Mouse (Mus musculus): ENCODE data around the gene Zmiz1.

Gene Zmiz1

GRCm38 (mm10) chr14:25588156-25588555 lies 129.2 kb downstream of the Zmiz1 start:
- DNase-seq (ENCODE audit: low read depth, low spot score) = no peak

- DNase-seq (ENCODE audit: low read depth, low spot score) = no peak
Measured at GRCm38 (mm10) chr14:25588946-25589937, 130.3 kb downstream of the Zmiz1 start.

GRCm38 (mm10) chr14:25591000-25591399 lies 132.0 kb downstream of the Zmiz1 start:
- peak; percentile 98 for DNase-seq (ENCODE audit: low read depth, low spot score)

GRCm38 (mm10) chr14:25591426-25591825 lies 132.4 kb downstream of the Zmiz1 start:
- no peak for DNase-seq (ENCODE audit: low read depth, low spot score)

- DNase-seq (ENCODE audit: low read depth, low spot score) = no peak
Measured at GRCm38 (mm10) chr14:25592522-25592921, 133.5 kb downstream of the Zmiz1 start.

- DNase-seq (ENCODE audit: low read depth, low spot score) = no peak
Measured at GRCm38 (mm10) chr14:25593876-25594275, 134.9 kb downstream of the Zmiz1 start.

- no peak for DNase-seq (ENCODE audit: low read depth, low spot score)
Measured at GRCm38 (mm10) chr14:25594611-25595010, 135.6 kb downstream of the Zmiz1 start.

GRCm38 (mm10) chr14:25598960-25599359 lies 140.0 kb downstream of the Zmiz1 start:
- no peak for DNase-seq (ENCODE audit: low read depth, low spot score)

GRCm38 (mm10) chr14:25599934-25600333 lies 140.9 kb downstream of the Zmiz1 start:
- no peak for DNase-seq (ENCODE audit: low read depth, low spot score)

- no peak for DNase-seq (ENCODE audit: low read depth, low spot score)
Measured at GRCm38 (mm10) chr14:25600358-25600757, 141.4 kb downstream of the Zmiz1 start.

GRCm38 (mm10) chr14:25600951-25601350 lies 142.0 kb downstream of the Zmiz1 start:
- no peak for DNase-seq (ENCODE audit: low read depth, low spot score)

- no peak for DNase-seq (ENCODE audit: low read depth, low spot score)
Measured at GRCm38 (mm10) chr14:25602018-25602417, 143.0 kb downstream of the Zmiz1 start.

- DNase-seq (ENCODE audit: low read depth, low spot score) = peak; percentile 94
Measured at GRCm38 (mm10) chr14:25604395-25605142, 145.6 kb downstream of the Zmiz1 start.

- peak; percentile 79 for DNase-seq (ENCODE audit: low read depth, low spot score)
Measured at GRCm38 (mm10) chr14:25606372-25607140, 147.6 kb downstream of the Zmiz1 start.

- peak; percentile 84 for DNase-seq (ENCODE audit: low read depth, low spot score)
Measured at GRCm38 (mm10) chr14:25607141-25607967, 148.4 kb downstream of the Zmiz1 start.

- peak; percentile 70 for DNase-seq (ENCODE audit: low read depth, low spot score)
Measured at GRCm38 (mm10) chr14:25607968-25608491, 149.0 kb downstream of the Zmiz1 start.

- DNase-seq (ENCODE audit: low read depth, low spot score) = peak; percentile 24
Measured at GRCm38 (mm10) chr14:25608618-25609017, 149.6 kb downstream of the Zmiz1 start.

- no peak for DNase-seq (ENCODE audit: low read depth, low spot score)
Measured at GRCm38 (mm10) chr14:25609355-25609754, 150.4 kb downstream of the Zmiz1 start.

GRCm38 (mm10) chr14:25610396-25611158 lies 151.6 kb downstream of the Zmiz1 start:
- no peak for DNase-seq (ENCODE audit: low read depth, low spot score)
